Mouse (Mus musculus): Measurements from ENCODE around the gene Ninj1. TPM values are rescaled to one million over a fixed set of nuclear protein-coding genes. Genes with fewer than 3 reads are reported as not detected.

Gene Ninj1
- polyA plus RNA-seq, 2 experiments = 61.5 to 67.4 TPM

DNA sequence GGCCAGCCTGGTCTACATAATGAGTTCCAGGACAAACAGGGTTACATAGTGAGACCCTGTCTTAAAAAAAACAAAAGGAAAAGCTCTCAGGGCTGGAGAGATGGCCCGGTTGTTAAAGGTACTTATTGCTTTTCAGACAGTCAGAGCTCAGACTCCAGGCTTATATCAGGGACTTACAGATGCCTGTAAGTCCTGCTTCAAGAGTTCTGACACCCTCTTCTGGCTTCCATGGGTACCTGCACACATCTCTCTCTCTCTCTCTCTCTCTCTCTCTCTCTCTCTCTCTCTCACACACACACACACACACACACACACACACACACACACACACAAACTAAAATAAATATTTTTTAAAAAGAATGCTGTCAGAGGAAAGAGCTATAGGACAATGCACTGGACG is 26.0 kb upstream of the Ninj1 start:
- H3K4me2 ChIP-seq (replicated peaks; ENCODE audit: low read depth, low read length, severe bottlenecking) = no peak overlapping the region
- TF ChIP-seq POLR2A (IDR thresholded peaks at IDR 0.05; ENCODE audit: borderline replicate concordance, extremely low read depth, insufficient read depth, insufficient read length) = no peak
- no peak overlapping the region for H3K27ac ChIP-seq (replicated peaks; ENCODE audit: low read depth, low read length)
- no peaks in the 10 kb centered on the region for H3K36me3 ChIP-seq (ENCODE audit: control insufficient read depth, insufficient read depth, low read length)
- DNase-seq (ENCODE audit: low spot score) = no peak
- 72% methylated on average over 2 of the region's 2 CpGs for WGBS
- H3K27me3 ChIP-seq (ENCODE audit: control insufficient read depth, insufficient read depth, low read length) = no peaks in the 10 kb centered on the region
- no peak overlapping the region for H3K9ac ChIP-seq (ENCODE audit: low read depth, low read length, severe bottlenecking)
- ATAC-seq (ENCODE audit: low FRiP score, low read depth) = no peak
- H3K4me3 ChIP-seq (replicated peaks; ENCODE audit: low read length) = no peak overlapping the region
- H3K9me3 ChIP-seq (ENCODE audit: control insufficient read depth, low read length) = no peaks in the 10 kb centered on the region
- H3K4me1 ChIP-seq (ENCODE audit: control insufficient read depth, insufficient read depth, low read length) = no peaks in the 10 kb centered on the region

DNA sequence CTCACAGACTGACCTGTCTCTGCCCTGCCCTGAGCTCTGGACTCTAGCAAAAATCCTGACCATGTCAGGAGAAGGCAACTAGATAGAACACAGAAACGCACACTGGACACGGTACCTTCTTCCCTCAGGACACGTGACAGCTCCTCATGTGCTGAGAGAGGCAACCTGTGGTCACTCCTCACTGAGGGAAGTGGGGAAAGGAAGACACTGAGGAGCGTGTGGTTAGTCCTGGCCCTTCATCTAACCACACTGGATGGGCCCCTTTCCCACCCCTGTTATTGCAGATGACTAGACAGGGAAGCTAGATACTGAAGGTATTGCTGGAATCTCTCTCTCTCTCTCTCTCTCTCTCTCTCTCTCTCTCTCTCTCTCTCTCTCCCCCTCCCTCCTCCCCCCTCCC is 24.6 kb upstream of the Ninj1 start:
- Histone ChIP-seq H3K4me3 (replicated peaks; ENCODE audit: low read length) (no peak overlapping the region), H3K36me3 (ENCODE audit: control insufficient read depth, insufficient read depth, low read length) (no peaks in the 10 kb centered on the region), H3K4me2 (replicated peaks; ENCODE audit: low read depth, low read length, severe bottlenecking) (no peak overlapping the region), H3K27ac (replicated peaks; ENCODE audit: low read depth, low read length) (no peak overlapping the region), H3K27me3 (ENCODE audit: control insufficient read depth, insufficient read depth, low read length) (no peaks in the 10 kb centered on the region), H3K9me3 (ENCODE audit: control insufficient read depth, low read length) (no peaks in the 10 kb centered on the region), H3K4me1 (ENCODE audit: control insufficient read depth, insufficient read depth, low read length) (peaks cover 7% of the 10 kb centered on the region), H3K9ac (ENCODE audit: low read depth, low read length, severe bottlenecking) (no peak overlapping the region)
- 82% methylated on average over 4 of the region's 4 CpGs for whole genome bisulfite sequencing
- DNase-seq (ENCODE audit: low spot score) = no peak
- TF ChIP-seq POLR2A (IDR thresholded peaks at IDR 0.05; ENCODE audit: borderline replicate concordance, extremely low read depth, insufficient read depth, insufficient read length) = no peak
- ATAC-seq (ENCODE audit: low FRiP score, low read depth) = no peak

DNA sequence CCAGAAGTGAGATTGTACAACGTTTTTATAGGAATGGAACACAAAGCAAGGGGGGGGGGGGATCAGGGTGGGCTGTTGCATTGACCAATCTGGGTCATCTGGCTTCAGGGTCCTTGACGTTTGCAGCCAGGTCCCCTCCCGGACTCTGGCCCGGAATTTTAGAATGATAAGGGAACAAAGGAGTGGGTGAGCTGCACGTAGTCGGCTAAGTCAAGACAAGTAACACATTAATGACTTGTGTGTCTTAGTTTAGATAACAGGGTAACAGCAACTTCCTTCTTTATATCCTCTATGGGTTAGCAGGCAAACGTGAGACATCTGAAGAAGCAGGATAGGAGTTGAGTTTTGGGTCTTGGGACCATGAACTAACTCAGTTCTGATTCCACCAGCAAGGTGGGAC is 23.6 kb upstream of the Ninj1 start:
- ATAC-seq (ENCODE audit: low FRiP score, low read depth) (no peak), DNase-seq (ENCODE audit: low spot score) (no peak)
- H3K36me3 ChIP-seq (ENCODE audit: control insufficient read depth, insufficient read depth, low read length) = no peaks in the 10 kb centered on the region
- TF ChIP-seq POLR2A (IDR thresholded peaks at IDR 0.05; ENCODE audit: borderline replicate concordance, extremely low read depth, insufficient read depth, insufficient read length) = no peak
- peaks cover 7% of the 10 kb centered on the region for H3K4me1 ChIP-seq (ENCODE audit: control insufficient read depth, insufficient read depth, low read length)
- H3K27me3 ChIP-seq (ENCODE audit: control insufficient read depth, insufficient read depth, low read length) = no peaks in the 10 kb centered on the region
- no peaks in the 10 kb centered on the region for H3K9me3 ChIP-seq (ENCODE audit: control insufficient read depth, low read length)
- no peak overlapping the region for H3K4me2 ChIP-seq (replicated peaks; ENCODE audit: low read depth, low read length, severe bottlenecking)
- H3K4me3 ChIP-seq (replicated peaks; ENCODE audit: low read length) = no peak overlapping the region
- no peak overlapping the region for H3K9ac ChIP-seq (ENCODE audit: low read depth, low read length, severe bottlenecking)
- 79% methylated on average over 7 of the region's 7 CpGs for WGBS
- no peak overlapping the region for H3K27ac ChIP-seq (replicated peaks; ENCODE audit: low read depth, low read length)

DNA sequence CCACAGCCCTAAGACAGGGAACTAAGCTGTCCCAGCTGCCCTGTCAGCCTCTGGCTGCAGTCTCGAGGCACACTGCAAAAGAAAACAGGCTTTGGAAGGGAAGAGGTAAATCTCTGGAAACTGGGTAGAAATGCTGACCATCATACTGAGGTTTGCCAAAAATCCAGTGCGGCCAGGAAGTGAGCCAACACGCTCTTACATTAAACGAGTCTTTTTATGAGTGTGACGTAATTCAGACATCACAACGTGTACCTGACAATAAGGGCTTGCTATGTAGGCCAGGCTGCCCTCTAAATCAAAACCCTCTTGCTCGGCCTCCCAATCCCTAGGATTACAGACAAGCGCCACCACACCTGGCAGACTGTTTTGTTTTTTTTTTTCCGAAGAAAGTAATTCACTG is 20.2 kb upstream of the Ninj1 start:
- Histone ChIP-seq H3K4me1 (ENCODE audit: control insufficient read depth, insufficient read depth, low read length) (peaks cover 7% of the 10 kb centered on the region), H3K9ac (ENCODE audit: low read depth, low read length, severe bottlenecking) (no peak overlapping the region), H3K27ac (replicated peaks; ENCODE audit: low read depth, low read length) (no peak overlapping the region; the same call in none of the 2 replicates), H3K9me3 (ENCODE audit: control insufficient read depth, low read length) (no peaks in the 10 kb centered on the region), H3K4me3 (replicated peaks; ENCODE audit: low read length) (no peak overlapping the region), H3K27me3 (ENCODE audit: control insufficient read depth, insufficient read depth, low read length) (no peaks in the 10 kb centered on the region), H3K4me2 (replicated peaks; ENCODE audit: low read depth, low read length, severe bottlenecking) (no peak overlapping the region), H3K36me3 (ENCODE audit: control insufficient read depth, insufficient read depth, low read length) (no peaks in the 10 kb centered on the region)
- DNase-seq (ENCODE audit: low spot score) (peak; percentile 68), ATAC-seq (ENCODE audit: low FRiP score, low read depth) (no peak; the same call in 1 of the 2 replicates)
- 25% methylated on average over 9 of the region's 9 CpGs for WGBS
- TF ChIP-seq POLR2A (IDR thresholded peaks at IDR 0.05; ENCODE audit: borderline replicate concordance, extremely low read depth, insufficient read depth, insufficient read length) = no peak

DNA sequence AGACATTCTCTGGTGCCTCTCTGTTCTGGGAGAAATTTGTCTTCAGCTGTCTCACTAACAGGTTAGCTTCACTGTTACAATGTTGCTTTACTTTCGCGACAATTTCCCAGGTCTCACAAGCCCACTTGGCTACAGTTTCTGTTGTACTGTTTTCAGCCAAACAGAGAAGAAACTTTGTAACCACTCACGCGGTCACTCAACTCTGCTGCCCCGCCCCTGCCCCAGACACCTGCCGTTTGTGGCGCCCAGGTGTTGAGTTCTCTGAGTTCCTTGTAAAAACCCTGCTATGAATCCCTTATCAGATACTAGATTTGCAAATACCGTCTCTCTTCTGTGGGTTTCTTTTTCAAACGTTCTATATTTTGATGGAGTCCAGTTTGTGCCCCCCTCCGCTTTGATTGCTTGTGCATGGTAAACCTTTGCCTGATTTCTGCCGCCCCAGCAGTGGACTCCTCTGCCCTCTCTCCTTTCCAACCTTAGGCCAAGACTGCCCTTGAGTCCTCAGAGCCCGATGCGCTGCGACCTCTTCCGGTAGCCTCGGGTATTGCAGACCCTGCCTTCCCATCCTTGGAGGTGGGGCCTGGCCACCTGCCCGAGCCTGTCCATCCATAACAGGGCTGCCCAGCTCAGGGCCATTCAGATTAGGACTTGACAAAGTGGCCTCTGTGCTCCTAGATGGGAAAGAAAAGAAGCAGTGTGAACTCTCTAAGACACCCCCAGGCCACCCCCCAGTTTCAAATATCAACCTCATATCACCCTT is 17.7 kb upstream of the Ninj1 start:
- no peak for TF ChIP-seq POLR2A (IDR thresholded peaks at IDR 0.05; ENCODE audit: borderline replicate concordance, extremely low read depth, insufficient read depth, insufficient read length)
- Histone ChIP-seq H3K4me1 (ENCODE audit: control insufficient read depth, insufficient read depth, low read length) (peaks cover 7% of the 10 kb centered on the region), H3K4me3 (replicated peaks; ENCODE audit: low read length) (no peak overlapping the region), H3K36me3 (ENCODE audit: control insufficient read depth, insufficient read depth, low read length) (no peaks in the 10 kb centered on the region), H3K27me3 (ENCODE audit: control insufficient read depth, insufficient read depth, low read length) (no peaks in the 10 kb centered on the region), H3K4me2 (replicated peaks; ENCODE audit: low read depth, low read length, severe bottlenecking) (no peak overlapping the region), H3K9me3 (ENCODE audit: control insufficient read depth, low read length) (no peaks in the 10 kb centered on the region), H3K9ac (ENCODE audit: low read depth, low read length, severe bottlenecking) (no peak overlapping the region), H3K27ac (replicated peaks; ENCODE audit: low read depth, low read length) (no peak overlapping the region)
- ATAC-seq (ENCODE audit: low FRiP score, low read depth) = peak; percentile 41; the same call in 1 of the 2 replicates
- DNase-seq (ENCODE audit: low spot score) = peak; percentile 80
- 15% methylated on average over 17 of the region's 17 CpGs for WGBS
